Mouse (Mus musculus) MN1 (cell line): ENCODE measurements around the gene Vmn2r94.

Source experiments
- DNase-seq: peaks from one replicate; pipeline ENCODE4 v3.0.0-alpha.2; 2016; ENCODE audit warnings: low spot score

The Vmn2r94 gene

GRCm38 (mm10) chr17:18277656-18278055 lies at the start of gene Vmn2r94:
Gene Vmn2r94, minus strand, starts transcription at chr17:18277756.
- DNase-seq = no peak

DNA sequence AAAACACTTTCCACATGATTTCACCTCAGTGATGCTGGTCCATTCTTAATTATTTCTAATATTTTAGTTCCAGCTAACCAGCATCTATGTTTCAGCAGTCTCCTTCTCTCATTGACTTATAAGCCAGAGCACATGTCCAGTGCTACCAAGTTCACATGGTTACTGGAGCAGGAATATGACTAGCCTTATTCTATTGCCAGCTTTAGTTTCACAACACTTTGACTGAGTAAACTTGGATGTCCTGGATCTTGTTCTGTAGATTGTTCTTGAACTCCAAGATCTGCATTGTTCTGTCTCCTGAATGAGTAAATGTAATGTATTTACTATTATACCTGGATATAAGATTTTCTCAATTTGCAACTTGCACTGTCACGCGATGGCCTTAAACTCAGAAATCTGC lies 45.5 kb upstream of the Vmn2r94 start:
- DNase-seq = no peak

- DNase-seq = no peak
These were observed 20.2 kb upstream of the Vmn2r94 start, which contains the start of gene Vmn2r93 for GRCm38 (mm10) chr17:18297799-18298198. Gene Vmn2r93, plus strand, starts transcription at chr17:18298099.

- no peak for DNase-seq
These were observed 40.6 kb downstream of the Vmn2r94 start for GRCm38 (mm10) chr17:18236931-18237330.

DNA sequence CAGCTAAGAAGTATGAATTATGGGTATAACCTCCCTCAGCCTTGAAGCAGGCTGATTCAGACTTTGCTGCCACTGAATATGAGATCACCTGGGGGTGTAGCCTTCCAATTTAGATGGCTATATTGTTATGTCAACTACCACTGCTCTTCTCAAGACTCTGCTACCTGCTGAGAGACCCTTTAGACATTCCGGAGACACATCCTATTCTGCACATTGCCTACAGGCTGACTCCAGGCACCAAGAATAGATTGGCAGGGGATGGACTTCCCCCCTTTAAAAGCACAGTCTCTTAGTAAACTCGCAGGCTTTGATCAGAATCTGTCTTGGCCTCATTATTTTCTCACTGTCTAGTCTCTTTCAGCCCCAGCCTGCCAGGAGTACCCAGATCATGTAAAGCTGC lies 45.6 kb downstream of the Vmn2r94 start:
- DNase-seq = no peak

- no peak for DNase-seq
These were observed 56.3 kb downstream of the Vmn2r94 start for GRCm38 (mm10) chr17:18221300-18221699.
